Mouse (Mus musculus): ENCODE results near the gene Hoxc13.

DNA sequence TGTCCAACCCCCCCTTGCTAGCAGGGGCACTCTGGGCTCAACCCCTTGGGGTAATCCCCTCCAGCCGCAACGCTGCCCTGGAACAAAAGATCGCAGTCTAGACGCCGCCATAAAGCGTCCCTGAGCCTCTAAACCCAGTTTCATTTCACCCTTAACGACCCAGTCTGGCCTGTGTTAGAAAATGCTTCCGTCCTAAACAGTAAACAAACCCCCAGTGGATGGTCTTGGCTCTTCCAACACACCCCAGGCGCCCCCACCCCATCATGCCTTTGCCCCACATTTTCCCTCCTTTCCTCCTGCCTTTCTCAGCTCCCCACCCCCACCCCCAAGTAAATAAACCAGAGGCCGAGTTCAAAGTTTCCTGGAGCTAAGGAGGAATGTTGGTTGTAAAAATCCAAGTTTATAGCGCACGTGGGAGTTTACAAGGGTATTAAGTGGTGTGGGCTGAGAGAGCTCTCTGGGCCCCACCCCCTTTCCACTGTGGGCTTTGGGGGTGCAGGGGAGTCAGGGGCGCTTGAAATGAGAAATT lies 38.8 kb downstream of the Hoxc13 start:
- no peak for TF ChIP-seq CTCF (IDR thresholded peaks at IDR 0.05; ENCODE audit: borderline replicate concordance, insufficient read depth, low read depth, low read length)
- no peak for TF ChIP-seq POLR2A (IDR thresholded peaks at IDR 0.05; ENCODE audit: borderline replicate concordance, insufficient read depth, low read length)

Measured in cerebellum, adult 2 months (tissue).